Mouse (Mus musculus) bone marrow macrophage, adult 2 months (primary cell): Measurements from ENCODE around the gene Cnpy1.

ENCODE experiments used
- CTCF ChIP-seq: IDR thresholded peaks from 2 replicates; pipeline ENCODE4 v1.5.1; 2012; ENCODE audit warnings: low read depth, mild to moderate bottlenecking, low read length, moderate library complexity
- POLR2A ChIP-seq: IDR thresholded peaks from 2 replicates; pipeline ENCODE4 v1.6.1; 2012; ENCODE audit warnings: mild to moderate bottlenecking, low read depth, low read length, borderline replicate concordance

DNA sequence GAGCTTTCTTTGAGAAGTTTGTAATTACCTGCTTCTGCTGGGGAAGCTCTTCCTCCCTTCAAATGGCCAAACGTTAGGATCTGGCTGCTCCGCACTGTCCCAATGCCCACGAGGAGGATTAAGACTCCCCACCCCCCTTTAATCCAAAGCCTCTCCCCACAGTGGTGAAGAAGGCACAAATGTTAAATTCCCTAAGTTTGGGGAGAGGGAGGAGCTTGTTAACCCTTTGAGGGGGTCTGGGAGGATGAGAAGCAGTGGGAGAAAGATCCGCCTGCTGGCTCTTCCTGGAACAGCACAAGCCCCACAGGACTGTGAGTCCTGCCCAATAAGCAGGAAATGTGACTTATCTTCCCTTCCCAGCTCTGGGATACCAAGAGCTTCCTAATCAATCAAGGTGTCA, 7.5 kb downstream of the Cnpy1 start:
- TF ChIP-seq POLR2A (no peak), CTCF (no peak)
